Mouse (Mus musculus): Measurements from ENCODE around the gene Slc39a5. TPM values are rescaled to one million over a fixed set of nuclear protein-coding genes. Genes with fewer than 3 reads are reported as not detected.
A peak's percentile ranks its signal among the peaks of the same experiment; 100 is the strongest.

Gene Slc39a5
- total and polyA plus RNA-seq, 2 experiments from 2014 or later = 0.58 to 0.66 TPM

DNA sequence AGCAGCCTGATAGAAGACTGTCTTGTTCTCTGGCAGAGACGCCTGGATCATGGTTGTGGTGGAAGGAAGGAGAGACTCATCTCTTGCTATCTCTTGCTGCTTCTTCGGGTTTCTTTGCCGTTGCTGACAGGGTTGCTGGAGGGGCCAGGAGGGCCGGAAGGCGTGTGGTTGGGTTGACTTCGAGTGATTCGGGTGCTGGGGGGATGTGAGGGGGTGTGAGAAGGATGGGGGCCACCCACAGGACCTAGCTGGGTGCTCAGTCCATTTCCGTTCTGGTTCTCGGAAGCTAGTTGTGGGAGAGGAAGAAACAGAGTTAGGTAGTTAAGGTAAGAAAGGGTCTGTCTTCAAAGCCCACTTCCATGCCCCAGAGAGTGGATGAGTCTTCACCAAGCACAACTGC, 609 bp upstream of the Slc39a5 start:
- no peak for TF ChIP-seq CTCF (IDR thresholded peaks at IDR 0.05; ENCODE audit: low read depth)
- Histone ChIP-seq H3K9ac (replicated peaks; ENCODE audit: low read length) (no peak overlapping the region), H3K27ac (no peak overlapping the region), H3K4me3 (ENCODE audit: low read length) (no peak overlapping the region), H3K4me1 (ENCODE audit: insufficient read depth, low read length) (no peaks in the 10 kb centered on the region), H3K36me3 (ENCODE audit: insufficient read depth, low read length) (no peaks in the 10 kb centered on the region), H3K9me3 (ENCODE audit: low read length) (no peaks in the 10 kb centered on the region), H3K4me2 (ENCODE audit: low read depth, low read length) (no peak overlapping the region), H3K27me3 (ENCODE audit: insufficient read depth, low read length) (no peaks in the 10 kb centered on the region)
- WGBS = 77% methylated on average over 9 of the region's 9 CpGs
- ATAC-seq (no peak), DNase-seq (ENCODE audit: low spot score) (no peak)

- Histone ChIP-seq H3K9me3 (ENCODE audit: low read length) (no peaks in the 10 kb centered on the region), H3K4me3 (ENCODE audit: low read length) (no peak overlapping the region), H3K9ac (replicated peaks; ENCODE audit: low read length) (no peak overlapping the region), H3K27ac (no peak overlapping the region), H3K4me2 (ENCODE audit: low read depth, low read length) (no peak overlapping the region), H3K36me3 (ENCODE audit: insufficient read depth, low read length) (peaks cover 4% of the 10 kb centered on the region; the same call in 1 of the 2 replicates), H3K27me3 (ENCODE audit: insufficient read depth, low read length) (no peaks in the 10 kb centered on the region), H3K4me1 (ENCODE audit: insufficient read depth, low read length) (no peaks in the 10 kb centered on the region)
- DNase-seq (ENCODE audit: low spot score) (no peak), ATAC-seq (no peak)
- no peak for TF ChIP-seq CTCF (IDR thresholded peaks at IDR 0.05; ENCODE audit: low read depth)
- 40% methylated on average over 5 of the region's 5 CpGs for WGBS
These were observed 691 bp downstream of the Slc39a5 start for GRCm38 (mm10) chr10:128400338-128400737.

DNA sequence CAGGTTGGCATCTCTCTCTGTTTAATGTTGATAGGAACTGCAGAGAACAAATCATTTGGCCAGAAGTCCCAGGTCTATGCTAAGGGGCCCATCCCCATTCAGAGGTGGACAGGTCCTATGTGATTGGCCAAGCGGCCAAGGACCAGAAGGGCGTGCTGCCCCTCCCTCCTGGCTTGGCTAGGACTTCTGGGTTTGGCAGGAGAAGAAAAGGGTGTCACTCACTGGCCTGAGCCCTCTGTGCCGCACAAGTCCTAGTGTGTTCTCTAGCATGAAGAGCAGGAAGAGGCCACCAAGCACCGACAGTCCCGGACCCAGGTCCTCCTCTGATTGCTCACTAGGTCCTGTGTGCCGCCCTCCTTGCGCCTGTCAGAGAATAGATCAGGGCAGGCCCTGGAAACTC, 3.6 kb downstream of the Slc39a5 start:
- ATAC-seq (peak; percentile 57), DNase-seq (ENCODE audit: low spot score) (peak; percentile 47)
- no peaks in the 10 kb centered on the region for H3K9me3 ChIP-seq (ENCODE audit: low read length)
- H3K4me3 ChIP-seq (ENCODE audit: low read length) = no peak overlapping the region
- TF ChIP-seq CTCF (IDR thresholded peaks at IDR 0.05; ENCODE audit: low read depth) = no peak
- peaks cover 16% of the 10 kb centered on the region for H3K36me3 ChIP-seq (ENCODE audit: insufficient read depth, low read length)
- WGBS = 49% methylated on average over 7 of the region's 7 CpGs
- no peak overlapping the region for H3K9ac ChIP-seq (replicated peaks; ENCODE audit: low read length)
- H3K4me2 ChIP-seq (ENCODE audit: low read depth, low read length) = no peak overlapping the region
- H3K27me3 ChIP-seq (ENCODE audit: insufficient read depth, low read length) = no peaks in the 10 kb centered on the region
- H3K4me1 ChIP-seq (ENCODE audit: insufficient read depth, low read length) = no peaks in the 10 kb centered on the region
- H3K27ac ChIP-seq = no peak overlapping the region

- Histone ChIP-seq H3K27ac (no peak overlapping the region), H3K36me3 (ENCODE audit: insufficient read depth, low read length) (peaks cover 20% of the 10 kb centered on the region), H3K4me1 (ENCODE audit: insufficient read depth, low read length) (no peaks in the 10 kb centered on the region), H3K9ac (replicated peaks; ENCODE audit: low read length) (no peak overlapping the region), H3K4me2 (ENCODE audit: low read depth, low read length) (no peak overlapping the region), H3K4me3 (ENCODE audit: low read length) (no peak overlapping the region), H3K27me3 (ENCODE audit: insufficient read depth, low read length) (no peaks in the 10 kb centered on the region), H3K9me3 (ENCODE audit: low read length) (no peaks in the 10 kb centered on the region)
- DNase-seq (ENCODE audit: low spot score) (no peak), ATAC-seq (no peak)
- no peak for TF ChIP-seq CTCF (IDR thresholded peaks at IDR 0.05; ENCODE audit: low read depth)
- 63% methylated on average over 10 of the region's 10 CpGs for WGBS
These were observed 4.2 kb downstream of the Slc39a5 start for GRCm38 (mm10) chr10:128396716-128397264.

GRCm38 (mm10) chr10:128396017-128396673, 4.9 kb downstream of the Slc39a5 start:
- TF ChIP-seq CTCF (IDR thresholded peaks at IDR 0.05; ENCODE audit: low read depth) = no peak
- no peak for DNase-seq (ENCODE audit: low spot score)

DNA sequence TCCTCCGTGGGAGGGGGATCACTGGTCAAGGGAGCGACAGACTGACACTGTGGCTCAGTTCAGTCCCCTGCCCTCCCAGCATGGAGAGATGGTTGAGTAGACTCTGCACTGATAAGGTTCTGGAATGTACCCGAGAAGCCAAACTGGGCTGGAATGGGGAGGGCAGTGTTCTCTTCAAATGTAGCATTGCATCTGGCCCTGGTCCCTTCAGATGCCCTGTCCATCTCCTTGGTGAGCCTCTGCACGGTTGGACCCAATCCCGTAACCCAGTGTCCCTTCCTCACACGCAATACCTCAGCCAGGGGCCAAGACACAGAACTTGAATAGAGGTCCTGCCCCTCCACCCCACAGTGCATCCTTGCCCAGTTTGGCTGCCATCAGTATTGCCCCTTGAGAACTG, 9.2 kb downstream of the Slc39a5 start:
- Histone ChIP-seq H3K4me1 (ENCODE audit: insufficient read depth, low read length) (no peaks in the 10 kb centered on the region), H3K9ac (replicated peaks; ENCODE audit: low read length) (no peak overlapping the region), H3K27me3 (ENCODE audit: insufficient read depth, low read length) (no peaks in the 10 kb centered on the region), H3K9me3 (ENCODE audit: low read length) (no peaks in the 10 kb centered on the region), H3K4me3 (ENCODE audit: low read length) (no peak overlapping the region), H3K36me3 (ENCODE audit: insufficient read depth, low read length) (peaks cover 67% of the 10 kb centered on the region), H3K4me2 (ENCODE audit: low read depth, low read length) (no peak overlapping the region), H3K27ac (no peak overlapping the region)
- 74% methylated on average over 6 of the region's 6 CpGs for WGBS
- TF ChIP-seq CTCF (IDR thresholded peaks at IDR 0.05; ENCODE audit: low read depth) = no peak
- ATAC-seq (no peak), DNase-seq (ENCODE audit: low spot score) (no peak)

More at GRCm38 (mm10) chr10:128396017-128396673, 4.9 kb downstream of the Slc39a5 start:
- Histone ChIP-seq H3K9ac (replicated peaks; ENCODE audit: low read length) (no peak overlapping the region), H3K4me3 (ENCODE audit: low read length) (no peak overlapping the region), H3K27ac (no peak overlapping the region), H3K27me3 (ENCODE audit: insufficient read depth, low read length) (no peaks in the 10 kb centered on the region), H3K36me3 (ENCODE audit: insufficient read depth, low read length) (peaks cover 26% of the 10 kb centered on the region), H3K4me2 (ENCODE audit: low read depth, low read length) (no peak overlapping the region), H3K9me3 (ENCODE audit: low read length) (no peaks in the 10 kb centered on the region), H3K4me1 (ENCODE audit: insufficient read depth, low read length) (no peaks in the 10 kb centered on the region)
- 66% methylated on average over 11 of the region's 11 CpGs for WGBS
- no peak for ATAC-seq

GRCm38 (mm10) chr10:128390366-128390765, 10.7 kb downstream of the Slc39a5 start:
- ATAC-seq (no peak), DNase-seq (ENCODE audit: low spot score) (no peak)
- H3K27me3 ChIP-seq (ENCODE audit: insufficient read depth, low read length) = no peaks in the 10 kb centered on the region
- no peak overlapping the region for H3K4me2 ChIP-seq (ENCODE audit: low read depth, low read length)
- no peak for TF ChIP-seq CTCF (IDR thresholded peaks at IDR 0.05; ENCODE audit: low read depth)
- no peak overlapping the region for H3K9ac ChIP-seq (replicated peaks; ENCODE audit: low read length)
- H3K36me3 ChIP-seq (ENCODE audit: insufficient read depth, low read length) = peaks cover 78% of the 10 kb centered on the region
- H3K4me1 ChIP-seq (ENCODE audit: insufficient read depth, low read length) = no peaks in the 10 kb centered on the region
- no peaks in the 10 kb centered on the region for H3K9me3 ChIP-seq (ENCODE audit: low read length)
- no peak overlapping the region for H3K4me3 ChIP-seq (ENCODE audit: low read length)
- H3K27ac ChIP-seq = no peak overlapping the region
- WGBS = 83% methylated on average over 12 of the region's 12 CpGs

Data from hindbrain, postnatal 0 days (tissue).